Mouse (Mus musculus) c-Kit-positive CD71-positive TER-119-negative erythroid progenitor cells, embryonic 14.5 days (primary cell): ENCODE measurements around the gene Pttg1.

Experiments used
- DNase-seq: peaks from one replicate; pipeline ENCODE4 v3.0.0-alpha.2; 2013; ENCODE audit warnings: low read depth

Gene Pttg1

DNA sequence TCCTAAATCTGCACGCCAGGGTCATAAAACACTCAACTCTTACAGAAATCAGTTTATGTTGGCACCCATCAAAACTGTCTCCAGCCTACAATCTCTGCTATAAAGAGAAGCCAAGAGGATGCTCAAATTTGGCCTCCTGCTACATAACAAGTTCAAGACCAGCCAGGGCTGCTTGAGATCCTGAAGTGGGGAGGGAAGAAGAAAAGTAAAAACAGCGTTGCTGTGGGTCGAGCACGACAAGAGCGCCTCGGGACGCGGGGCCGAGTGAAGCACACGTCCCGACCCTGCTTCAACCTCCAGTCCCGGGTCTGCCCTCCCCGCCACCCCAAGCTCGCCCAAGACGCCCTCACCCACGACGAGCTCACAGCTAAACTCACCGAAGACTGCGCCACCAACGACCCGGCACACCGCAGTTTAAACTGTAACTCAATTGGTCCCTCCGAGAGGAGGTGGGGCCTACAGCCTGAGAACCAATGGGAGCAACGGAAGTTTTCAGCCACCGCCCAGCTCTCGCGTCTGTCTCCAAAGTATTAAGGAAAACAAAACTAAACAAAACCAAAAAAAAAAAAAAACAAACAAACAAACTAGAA lies at the start of gene Pttg1:
Pttg1 (minus strand) TSS at position 428 of the 590 bp plus-strand sequence.
- peak; percentile 86 for DNase-seq

DNA sequence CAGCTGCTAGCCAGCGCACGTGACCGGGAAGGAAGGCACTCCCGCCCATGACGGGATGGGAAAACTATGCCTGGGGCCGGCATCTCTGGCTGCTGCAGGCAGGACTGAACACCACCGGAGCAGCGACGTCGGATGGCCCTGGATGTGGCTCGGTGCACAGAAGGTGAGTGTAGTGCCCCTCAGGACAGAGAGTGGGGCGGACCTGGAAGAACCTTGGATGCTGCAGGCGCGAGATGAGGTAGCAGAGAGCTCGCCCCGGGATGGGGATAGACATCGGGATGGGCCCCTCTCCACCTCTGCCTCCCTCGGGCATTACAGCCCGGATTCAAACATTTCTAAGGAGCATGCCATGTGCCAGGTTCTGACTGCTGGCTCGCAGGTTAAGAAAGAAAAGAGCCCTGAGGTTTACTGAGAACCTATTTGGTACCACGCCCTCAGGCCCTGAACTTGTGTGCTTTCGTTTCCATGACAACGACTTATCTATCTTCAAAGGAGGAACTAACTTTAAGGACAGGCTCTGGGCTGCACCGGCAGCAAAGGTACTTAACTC lies 48.2 kb upstream of the Pttg1 start, which contains the start of gene C1qtnf2:
C1qtnf2 (plus strand) TSS at position 52 of the 550 bp plus-strand sequence.
- peak; percentile 28 for DNase-seq

DNA sequence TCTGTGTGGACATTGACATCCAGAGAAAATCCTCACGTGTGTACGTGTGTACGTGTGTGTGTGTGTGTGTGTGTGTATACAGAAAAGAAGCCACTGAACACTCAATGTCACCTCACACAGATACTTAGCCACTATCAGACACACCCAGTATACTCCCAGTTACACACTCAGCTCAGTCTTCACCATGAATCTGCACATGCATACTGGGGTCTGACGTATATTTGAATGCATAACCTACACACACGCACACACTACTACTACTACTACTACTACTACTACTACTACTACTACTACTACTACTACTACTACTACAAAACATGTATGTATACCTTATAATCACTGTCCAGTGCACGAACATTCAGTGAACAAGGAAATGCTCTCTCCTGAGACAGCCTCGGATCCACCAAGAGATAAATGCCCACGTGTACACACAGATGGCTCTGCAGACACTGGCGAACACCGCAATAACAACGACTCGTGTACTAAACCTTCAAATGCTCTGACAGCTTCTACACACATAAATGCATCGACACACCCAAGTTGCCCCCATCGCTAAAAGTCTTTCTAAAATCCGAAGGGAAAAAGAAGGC lies 47.7 kb upstream of the Pttg1 start:
- no peak for DNase-seq

DNA sequence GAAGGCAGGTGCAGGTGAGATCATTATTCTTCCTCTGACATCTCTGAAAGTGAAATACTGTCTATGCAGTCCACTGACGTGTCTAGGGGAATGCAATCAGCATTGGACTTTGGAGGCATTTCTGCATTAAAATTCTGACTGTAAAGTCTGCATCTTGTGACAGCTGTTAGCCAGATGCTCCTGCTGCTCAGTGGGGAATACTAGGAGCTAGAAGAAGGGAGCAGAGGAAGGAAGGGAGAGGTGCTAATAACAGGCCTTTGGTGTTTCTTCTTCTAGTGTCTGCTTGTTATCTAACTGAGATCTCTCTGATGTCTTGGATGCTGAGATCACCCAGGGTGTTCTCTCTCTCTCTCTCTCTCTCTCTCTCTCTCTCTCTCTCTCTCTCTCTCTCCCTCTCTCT lies 47.1 kb upstream of the Pttg1 start:
- DNase-seq: no peak

DNA sequence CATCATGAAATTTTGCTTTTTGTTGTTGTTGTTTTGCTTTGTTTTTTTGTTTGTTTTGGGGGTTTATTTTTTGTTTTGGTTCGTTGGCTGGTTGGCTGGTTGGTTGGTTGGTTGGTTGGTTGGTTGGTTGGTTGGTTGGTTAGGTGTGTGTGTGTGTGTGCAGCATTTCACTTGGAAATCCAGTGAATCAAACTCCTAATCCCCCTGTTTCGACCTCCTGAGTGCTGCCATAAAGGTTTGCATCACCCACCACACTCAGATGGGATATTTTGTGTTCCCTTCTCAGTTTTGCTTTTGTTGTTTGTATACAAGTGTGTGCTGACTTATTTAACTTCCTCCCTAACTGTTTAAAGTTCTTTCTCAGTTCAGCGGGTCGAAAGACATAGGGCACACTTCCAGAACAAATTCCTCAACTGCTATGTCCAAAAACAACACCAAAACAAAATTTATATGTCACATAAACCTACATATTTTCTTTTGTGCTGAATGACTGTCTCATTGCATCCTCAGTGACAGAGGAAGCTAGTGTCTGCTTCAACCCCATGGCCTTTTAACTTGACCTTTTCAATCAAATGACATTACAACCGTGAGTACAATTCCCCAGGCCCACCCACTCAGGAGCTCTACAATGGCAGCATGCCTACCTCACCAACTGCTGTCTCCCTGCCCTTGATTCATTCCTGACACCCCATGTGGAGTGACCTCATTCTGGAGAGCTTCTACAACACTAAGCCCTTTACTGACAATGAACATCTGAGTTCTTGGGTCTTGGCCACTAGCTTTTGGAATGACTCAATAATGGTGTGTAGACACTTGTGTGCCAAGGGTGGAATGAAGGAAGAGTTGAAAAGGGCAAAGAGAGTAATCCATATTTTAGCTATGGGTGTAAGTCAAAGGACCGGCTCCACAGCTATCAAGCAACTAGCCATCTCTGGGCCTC lies 45.1 kb upstream of the Pttg1 start:
- DNase-seq: no peak

DNA sequence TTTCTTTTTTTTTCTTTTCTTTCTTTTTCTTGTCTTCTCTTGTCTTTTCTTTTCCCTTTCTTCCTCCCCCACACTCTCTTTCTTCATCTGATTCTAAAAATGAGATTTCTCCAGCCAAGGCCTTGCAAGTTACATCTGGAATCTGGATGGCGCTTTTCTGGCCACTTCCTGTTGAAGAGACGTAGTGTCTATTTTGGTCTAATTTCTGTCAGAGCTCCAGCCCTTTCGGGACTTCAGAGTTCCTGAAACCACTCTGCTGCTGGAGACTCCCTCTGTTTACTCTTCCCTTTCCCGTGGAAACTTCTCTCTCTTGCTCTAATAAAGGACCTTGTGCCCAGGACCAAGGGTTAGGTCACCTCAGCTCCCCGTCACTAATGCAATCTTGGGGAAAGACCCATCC lies 44.1 kb upstream of the Pttg1 start:
- no peak for DNase-seq

DNA sequence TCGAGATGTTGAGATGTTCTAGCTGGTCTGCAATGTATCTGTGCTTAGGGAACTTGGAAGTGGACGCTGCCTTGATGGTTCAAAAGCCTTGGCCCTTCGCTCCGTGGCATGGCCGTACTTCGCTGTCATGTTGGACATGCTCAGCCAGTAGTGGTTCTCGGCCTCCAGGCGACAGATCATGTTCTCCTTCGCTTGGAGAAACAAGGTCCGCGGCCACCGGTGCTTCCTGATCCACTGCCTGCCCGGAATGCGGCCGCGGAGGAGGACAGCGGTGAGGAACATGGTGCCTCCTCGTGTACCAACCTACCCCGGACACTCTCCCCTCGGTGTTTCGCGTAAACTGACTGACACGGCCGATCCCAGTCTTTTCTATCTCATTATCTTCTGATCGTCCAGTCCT lies 37.2 kb upstream of the Pttg1 start:
- no peak for DNase-seq

DNA sequence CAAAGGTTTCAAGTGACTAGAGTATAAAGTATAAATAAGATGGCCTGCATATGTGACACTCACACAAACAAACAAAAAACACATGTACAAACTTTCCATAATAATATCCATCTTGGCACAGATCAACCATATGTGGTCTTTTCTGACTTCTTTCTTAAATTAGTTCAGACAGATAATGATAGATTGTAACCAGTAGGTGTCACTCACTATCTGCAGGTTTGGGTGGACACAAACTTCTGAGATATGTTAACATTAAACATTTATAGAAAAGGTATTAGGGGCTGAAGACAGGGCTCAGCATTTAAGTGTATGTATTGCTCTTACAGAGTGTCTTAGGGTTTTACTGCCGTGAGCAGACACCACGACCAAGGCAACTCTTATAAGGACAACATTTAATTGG lies 26.2 kb upstream of the Pttg1 start:
- no peak for DNase-seq

DNA sequence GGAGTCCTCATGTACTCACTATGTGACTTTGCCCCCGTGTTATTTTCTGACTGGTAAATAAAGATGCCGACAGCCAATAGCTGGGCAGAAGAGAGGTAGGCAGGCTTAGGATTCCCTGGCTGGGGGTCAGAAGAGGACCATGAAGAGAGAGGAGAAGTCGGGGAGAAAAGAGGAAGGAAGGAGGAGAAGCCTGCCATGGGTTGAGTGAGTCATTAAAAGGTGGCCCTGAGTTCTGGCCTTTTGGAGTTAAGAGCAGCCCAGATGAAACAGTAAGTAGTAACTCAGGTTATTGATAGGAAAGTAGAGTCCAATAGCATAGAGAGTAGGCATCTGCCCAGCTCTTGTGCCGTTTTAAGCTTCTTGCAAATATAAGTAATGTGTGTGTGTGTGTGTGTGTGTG lies 25.3 kb upstream of the Pttg1 start:
- DNase-seq: no peak

DNA sequence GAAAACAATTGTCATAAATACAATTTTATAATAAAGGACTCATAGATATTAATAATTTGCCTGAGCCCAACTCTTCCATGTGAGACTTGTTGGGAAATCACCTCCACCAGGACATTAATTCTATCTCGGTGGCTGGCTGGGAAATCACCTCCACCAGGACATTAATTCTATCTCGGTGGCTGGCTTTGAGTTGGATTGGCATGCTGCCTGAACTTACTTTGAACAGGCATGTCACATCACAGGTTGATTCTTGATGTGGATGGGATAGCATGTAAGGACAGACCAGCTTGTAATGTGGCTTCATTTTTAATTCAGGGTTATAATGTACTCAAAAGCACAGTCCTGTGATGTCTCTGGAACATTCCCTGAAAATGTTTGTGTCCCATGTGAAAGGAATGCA lies 23.9 kb upstream of the Pttg1 start:
- DNase-seq: no peak

DNA sequence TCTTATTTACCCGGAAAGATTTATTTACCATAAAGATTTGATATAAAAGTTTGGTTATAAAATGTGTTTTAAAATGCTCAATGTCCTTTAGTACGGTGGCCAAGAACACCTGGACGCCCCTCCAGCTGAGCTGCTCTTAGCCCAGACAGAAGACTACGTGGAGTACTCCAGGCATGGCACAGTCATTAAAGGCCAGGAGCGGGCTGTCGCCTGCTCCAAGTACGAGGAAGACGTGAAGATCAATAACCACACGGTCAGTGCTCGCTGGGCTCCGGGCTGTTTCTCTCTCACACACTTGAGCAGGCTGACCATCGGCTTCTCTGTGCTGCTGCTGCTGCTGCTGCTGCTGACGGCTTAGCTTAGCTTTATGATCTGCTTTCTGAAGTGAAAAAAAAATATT lies 17.1 kb upstream of the Pttg1 start:
- DNase-seq: no peak

DNA sequence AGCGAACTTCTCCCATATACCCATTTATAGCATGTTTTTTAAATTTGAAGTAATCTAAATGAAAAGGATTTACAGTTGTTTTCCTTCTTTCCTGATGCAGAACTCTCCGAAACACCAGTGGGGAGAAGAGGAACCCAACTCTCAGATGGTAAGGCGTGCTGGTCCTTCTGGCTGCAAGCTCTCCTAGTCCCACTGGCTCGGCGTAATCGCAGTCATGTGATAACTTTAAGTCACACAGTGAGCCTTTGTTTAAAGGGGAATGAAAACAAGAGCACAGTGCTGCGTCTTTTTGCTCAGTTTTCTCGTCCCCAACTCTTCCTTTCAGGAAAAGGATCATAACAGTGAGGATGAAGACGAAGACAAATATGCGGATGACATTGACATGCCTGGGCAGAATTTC lies 15.1 kb upstream of the Pttg1 start:
- no peak for DNase-seq

DNA sequence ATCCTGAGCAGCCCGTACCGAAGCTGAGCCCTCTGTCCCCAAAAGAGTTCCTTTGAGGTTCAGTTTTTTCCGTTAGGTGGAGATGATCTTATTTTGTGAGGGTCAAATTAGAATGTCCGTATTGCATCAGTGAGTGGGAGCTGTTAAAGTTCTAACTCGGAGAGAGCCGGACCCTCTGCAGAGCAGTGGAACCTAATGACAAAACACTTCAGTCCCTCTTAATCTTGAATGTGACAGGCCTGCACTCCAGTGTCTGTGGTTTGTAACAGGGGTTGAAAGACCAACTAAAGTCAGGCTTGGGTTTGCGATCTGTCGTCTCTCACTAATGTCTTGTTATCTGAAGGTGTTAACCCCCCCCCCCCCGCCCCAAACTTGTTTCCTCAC lies 8.0 kb upstream of the Pttg1 start:
- DNase-seq: no peak

DNA sequence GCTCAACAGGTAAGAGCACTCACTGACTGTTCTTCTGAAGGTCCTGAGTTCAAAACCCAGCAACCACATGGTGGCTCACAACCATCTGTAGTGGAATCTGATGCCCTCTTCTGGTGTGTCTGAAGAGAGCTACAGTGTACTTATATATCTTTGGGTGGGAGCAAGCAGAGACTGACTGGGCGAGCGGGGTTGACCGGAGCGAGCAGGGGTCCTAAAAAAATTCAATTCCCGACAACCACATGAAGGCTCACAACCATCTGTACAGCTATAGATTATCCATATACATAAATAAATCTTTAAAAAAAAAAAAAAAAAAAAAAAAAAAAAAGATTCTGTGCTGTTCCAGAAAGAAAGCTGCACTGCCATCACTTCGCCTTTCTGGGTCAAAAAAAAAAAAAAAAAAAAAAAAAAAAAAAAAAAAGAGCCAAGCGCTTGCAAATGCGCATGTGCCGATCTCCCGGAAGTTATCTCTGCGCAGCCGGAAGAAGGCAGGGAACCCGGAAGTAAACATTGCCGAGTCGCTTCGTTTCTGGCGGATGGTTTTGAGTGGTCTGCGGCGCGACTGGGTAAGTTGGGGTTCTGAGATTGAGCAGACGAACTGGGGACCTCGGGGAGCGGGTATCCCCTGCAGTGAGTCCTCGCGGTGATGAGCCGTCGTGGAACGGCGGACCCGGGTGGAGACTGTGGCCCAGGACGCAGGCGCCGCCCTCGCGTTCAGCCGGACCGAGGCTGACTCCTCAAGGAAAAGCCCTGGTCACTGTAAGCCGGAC lies 7.4 kb upstream of the Pttg1 start, which contains the start of gene Slu7:
Slu7 (plus strand) TSS at position 491 of the 770 bp plus-strand sequence.
- peak; percentile 63 for DNase-seq

DNA sequence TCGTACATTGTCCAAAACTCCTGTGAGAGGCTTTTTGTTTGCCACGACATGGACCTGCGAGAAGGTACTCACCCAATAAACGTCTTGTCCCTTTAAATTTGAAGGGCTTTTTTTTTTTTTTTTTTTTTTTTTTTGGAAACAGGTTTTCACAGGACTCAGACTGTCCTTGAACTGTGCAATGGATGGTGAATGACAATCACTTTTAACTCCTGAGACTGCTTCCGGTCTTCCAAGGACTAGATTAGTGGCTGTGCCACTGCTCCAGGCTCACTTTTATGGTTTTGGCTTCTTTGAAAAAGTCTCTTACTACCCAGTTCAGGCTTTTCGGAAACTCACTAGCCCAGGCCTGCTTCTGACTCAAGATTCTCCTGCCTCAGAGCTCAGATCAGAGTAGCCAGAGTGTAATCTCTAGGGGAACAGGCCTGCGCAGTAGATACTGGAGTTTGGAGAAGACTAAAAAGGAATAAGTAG lies 398 bp upstream of the Pttg1 start:
- peak; percentile 23 for DNase-seq

DNA sequence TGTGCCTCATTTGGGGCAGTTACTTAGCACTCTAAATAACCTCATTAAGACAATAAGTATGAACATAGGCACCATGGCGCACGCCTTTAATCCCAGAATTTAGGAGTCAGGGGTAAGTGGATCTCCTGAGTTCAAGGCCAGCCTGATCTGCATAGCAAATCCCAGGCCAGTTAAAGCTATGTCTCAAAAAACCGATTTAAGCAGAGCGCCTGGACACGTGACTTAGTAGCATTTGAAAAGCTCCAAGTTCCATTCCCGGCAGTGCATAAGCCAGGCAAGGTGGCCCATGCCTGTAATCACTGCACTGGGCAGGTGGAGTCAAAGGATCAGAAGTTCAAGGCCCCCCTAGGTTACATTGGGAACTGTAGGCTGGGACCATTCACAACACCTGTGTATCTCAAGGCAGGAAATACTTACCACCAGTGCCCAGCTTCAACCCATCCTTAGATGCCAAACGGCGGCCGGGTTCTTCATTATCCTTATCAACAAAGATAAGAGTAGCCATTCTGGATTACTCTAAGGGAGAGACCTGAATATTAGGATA lies 813 bp downstream of the Pttg1 start:
- DNase-seq: no peak

DNA sequence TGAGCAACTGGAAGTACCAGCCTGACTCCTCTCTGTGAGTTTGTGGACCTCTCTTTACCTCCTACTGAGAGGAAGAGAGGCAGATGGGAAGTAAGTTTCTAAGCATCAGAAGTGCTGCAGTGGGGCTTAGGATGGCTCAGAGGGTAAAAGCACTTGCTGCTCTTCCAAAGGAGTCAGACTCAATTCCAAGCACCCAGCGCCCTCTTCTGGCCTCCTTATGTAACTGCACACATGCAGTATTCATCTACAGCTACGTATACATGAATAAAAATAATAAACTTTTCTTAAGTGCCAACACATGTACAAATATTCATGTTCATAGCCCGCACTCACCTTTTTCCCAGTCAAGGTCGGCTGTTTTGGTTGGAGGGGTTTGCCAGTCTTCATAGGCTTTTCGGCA lies 1.7 kb downstream of the Pttg1 start:
- no peak for DNase-seq

DNA sequence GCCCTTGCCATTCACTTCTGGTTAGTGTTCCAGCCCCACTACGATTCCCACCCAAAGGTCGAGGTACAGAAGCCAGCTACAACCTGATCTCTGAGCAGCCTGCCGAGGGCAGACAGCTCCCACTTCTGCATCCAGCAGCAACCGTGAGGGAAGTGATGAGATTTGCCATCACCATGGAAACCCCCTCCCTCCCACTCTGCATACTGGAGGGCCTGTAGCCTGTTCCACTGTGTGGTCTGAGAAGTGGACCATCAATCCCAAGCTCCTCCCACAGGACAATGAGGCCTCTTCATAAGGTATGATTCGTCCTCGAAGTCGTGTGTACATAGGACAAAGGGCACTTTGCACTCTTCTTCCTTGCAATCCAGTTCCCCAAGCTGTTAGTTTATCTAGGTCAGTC lies 8.8 kb downstream of the Pttg1 start:
- DNase-seq: no peak

DNA sequence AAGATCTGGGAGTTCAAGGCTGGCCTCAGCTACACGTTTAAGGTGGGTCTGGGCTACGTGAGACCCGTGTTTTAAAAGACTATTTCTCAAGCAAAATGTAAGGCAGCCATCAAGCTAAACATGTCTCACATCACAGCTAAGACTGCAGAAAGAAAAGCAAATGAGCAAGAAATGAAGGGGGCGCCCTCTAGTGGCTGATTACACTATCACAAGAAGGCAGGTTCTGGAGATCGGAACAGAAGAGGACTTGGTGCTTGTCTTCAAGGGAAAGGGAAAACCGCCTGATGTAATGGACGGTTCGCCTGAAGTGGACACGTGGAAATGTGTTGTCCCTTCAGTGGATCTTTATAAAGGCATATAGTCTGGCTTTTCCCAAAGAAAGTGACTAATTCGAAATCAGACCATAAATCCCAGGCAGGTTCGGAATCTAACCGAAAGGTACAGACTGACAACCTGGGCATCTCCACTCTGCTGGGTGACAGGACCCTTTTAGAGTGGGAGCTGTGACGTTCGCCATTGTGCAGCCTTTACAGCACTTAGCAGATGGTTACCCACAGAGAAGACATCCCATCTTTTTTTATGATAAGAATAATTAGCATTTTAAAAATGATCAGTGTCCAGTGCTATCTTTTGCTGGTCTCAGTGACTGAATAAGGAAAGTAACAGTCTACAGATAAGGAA lies 13.1 kb downstream of the Pttg1 start:
- peak; percentile 59 for DNase-seq

DNA sequence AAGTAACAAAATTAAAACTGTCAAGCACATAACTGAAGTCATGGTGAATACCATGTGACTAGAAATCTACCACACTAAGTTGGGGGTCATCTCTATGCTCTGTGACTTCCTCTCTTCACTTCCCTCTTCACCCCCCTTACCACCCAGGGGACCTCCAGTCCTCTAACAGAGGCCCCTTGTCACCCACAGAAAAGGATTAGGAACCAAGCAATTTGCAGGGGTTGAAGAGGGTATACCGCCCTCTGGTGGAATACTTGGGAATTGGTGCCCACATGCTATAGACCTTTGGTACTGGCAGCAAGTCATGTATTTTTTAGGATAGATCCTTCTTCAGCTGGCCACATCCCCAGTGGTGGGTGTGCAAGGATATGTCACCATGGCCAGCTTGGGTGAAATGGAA lies 14.6 kb downstream of the Pttg1 start:
- DNase-seq: peak; percentile 40

DNA sequence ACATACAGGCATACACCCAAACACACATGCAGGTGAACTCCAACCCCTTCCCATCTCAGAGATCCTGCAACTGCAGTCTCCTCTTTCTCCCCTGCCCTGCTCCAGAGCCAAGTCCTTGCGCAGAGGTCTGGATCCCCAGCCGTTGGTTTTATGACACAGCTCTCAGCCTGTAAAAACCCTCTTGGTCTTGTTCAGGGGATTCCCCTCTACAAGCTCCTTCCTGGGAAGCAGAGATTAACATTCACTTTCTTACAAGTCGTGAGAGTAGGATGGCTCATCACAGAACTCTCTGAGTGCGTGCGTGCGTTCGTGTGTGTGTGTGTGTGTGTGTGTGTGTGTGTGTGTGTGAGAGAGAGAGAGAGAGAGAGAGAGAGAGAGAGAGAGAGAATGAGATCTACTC lies 15.8 kb downstream of the Pttg1 start:
- no peak for DNase-seq
